Mouse (Mus musculus): ENCODE measurements around the gene Sgsh.
A peak's percentile ranks its signal among the peaks of the same experiment; 100 is the strongest.

Sgsh gene

DNA sequence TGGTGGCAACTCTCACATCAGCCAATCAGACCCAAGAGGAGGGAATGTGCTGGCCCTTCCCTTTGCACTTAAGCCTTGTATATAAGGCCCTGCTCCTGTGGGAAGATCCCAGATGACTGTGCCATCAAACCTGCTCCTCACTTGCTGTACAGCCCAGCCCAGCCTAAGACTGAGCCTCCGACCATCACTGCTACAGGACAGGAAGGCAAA is 47.8 kb downstream of the Sgsh start, which contains the start of gene Card14:
Card14 (plus strand) TSS at position 111 of the 210 bp plus-strand sequence.
- DNase-seq (ENCODE audit: low spot score in 2 of 2): no peak

DNA sequence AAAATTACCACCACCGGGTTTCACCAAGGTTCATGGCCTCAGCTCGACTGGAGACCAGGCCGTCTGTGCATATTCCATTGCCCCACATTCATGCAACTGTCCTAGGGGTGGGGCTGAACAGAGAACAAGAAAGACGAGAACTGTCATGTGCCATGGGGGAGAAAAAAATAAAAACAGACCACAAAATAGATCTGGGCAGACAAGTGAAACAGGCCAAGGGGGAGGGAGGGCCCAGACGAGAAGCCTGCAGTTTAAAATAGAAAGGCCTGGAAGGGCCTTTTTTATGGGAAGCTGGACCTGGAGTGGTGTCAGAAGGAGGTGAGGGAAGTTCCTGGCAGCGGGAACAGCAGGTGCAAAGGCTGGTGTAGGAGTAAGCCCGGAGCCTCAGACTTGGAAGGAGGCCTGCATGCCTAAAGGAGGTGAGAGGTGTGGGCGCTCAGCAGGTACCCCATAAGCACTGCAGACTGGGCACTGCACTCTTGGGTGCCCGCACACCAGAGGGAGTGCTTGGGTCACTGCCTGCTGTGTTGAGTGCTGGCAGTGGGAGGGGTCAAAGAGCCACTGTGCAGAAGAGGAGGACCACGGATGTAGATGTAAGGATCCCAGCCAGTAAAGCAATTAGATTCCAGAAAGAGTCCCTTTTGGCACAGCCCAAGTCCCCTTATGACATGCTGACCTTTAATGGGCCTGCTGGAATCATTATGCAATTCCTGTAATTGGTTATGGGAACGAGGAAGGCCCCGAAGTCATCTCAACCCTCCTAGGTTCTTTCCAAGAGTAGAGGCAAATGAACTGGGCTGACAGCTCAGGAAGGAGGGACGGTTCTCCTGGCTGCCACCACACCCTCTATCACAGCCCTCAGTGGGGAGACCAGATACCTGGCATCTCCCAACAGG is 48.3 kb downstream of the Sgsh start:
- DNase-seq (ENCODE audit: low spot score in 2 of 2): no peak

DNA sequence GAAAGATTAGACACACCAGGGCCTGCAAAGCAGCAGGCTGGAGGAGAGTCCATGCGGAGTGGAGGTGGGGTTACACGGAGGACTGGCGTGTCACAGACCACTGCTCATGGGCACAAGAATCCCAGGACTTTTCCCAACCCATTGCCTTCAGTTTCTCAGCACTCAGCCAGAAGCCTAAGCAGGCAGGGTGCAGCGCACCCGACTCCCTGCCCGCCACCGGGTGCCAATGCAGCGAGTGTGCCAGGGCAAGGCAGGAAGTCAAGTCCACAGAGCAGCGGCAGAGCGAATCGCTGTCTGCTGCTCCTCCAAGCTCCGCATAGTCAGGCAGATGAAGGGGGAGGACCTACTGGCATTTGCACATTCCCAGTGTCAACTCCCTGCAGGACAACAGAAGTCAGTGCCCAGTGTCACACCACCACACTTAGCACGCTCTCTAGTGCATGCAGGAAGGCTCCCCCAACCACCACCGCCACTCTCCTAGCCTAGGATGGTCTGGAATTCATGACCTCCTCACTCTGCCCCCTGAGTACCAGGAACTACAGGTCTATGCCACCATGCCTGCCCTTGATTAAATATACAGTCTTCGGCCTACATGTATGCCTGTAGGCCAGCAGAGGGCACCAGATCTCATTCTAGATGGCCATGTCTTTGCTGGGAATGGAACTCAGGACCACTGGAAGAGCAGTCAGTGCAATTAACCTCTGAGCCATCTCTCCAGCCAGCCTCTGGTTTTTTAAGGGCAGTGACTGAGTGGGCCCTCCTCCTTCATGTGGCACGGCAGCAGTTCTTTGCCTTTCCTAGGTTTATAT is 50.2 kb downstream of the Sgsh start:
- peak; percentile 11 to 24 for DNase-seq (ENCODE audit: low spot score in 2 of 2)

DNA sequence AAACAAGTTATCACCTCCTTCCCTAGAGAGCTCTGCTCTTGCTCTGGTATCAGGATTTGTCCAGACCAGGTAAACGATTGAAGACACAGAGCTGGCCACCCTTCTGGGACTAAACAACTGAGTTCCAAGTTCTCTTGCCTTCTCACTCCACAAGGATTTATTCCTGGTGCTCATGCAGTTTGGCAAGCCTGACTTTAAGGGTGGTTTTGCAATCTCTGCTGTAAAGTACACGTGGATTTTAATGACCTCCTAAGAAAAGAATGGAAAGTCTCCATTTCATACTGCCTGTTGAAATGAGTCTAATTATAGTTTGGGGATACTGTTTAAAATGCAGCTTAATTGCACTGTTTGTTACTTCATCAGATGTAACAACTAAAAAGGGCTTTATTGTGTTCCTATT is 54.4 kb downstream of the Sgsh start:
- DNase-seq (ENCODE audit: low spot score in 2 of 2): no peak

DNA sequence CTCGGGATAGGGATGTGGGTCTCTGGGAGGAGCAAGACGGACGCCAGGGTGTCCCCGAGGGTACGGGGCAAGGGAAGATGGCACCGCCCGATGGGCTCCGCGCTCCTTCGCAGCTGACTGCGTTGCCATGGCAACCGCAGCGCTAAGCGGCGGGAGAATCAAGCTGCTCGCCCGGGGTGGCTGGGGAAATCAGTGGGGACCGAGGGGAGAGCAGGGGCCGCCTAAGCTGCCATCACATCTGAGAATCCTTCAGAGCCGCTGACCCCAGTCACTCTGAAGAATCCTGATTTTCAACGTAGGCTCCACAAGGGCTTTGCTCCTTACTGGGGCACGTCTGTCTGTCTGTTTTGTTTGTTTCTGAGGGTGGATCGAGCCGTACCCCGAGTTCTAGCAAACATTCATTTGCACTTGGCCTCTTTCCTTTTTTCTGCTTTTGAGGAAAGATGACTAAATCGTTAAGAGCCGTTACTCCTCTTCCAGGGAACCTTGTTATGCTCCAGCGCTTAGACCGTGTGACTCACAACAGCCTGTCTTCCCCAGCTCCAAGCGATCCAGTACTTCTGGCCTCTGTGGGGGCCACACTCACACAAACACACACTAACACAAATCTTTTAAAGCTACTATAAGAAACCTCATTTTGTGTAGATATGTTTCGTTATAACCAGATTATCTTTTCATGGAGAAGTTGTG is 54.9 kb downstream of the Sgsh start:
- no peak for DNase-seq (ENCODE audit: low spot score in 2 of 2)

DNA sequence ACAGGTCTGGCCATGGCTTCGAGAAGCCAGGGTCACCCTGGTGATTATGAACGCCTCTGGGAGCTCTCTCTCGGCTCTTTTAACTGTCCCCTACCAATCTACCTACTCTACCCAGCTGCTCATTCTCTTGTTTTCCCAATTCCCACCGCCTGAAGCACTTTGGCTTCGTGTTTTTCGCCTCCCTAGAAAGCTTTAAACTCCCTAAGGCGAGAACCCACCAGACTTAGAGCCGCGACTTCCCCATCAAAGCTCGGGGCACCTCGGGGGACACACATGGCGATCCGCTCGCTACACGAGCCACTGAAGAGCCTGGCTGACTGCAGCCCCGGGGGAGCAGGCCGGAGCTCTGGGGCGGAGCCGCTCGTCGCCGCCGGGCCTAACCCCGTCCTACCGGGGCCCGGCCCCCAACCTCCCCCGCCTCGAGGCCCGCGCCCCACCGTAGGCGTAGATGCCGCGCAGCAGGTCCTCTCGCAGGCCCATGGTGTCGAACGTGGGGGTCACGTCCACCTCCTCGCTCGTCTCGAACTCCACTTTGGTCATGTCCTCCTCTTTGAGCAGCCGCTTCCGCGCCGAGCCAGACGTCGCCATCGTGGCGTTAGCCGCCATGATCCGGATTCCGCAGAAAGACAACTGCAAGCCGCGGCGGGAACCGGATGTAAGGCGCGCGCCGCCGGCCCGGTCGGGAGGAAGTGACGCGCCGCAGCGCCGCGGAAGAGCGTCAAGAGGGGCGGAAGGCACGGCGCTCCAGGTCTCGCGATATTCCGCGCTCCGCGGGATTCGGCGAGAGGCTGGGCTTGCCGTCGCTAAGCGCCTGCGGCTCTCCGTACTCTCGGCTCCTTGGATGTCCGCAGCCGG is 55.7 kb downstream of the Sgsh start, which contains the start of gene Eif4a3:
Eif4a3 (minus strand) TSS at position 699 of the 855 bp plus-strand sequence.
- DNase-seq (ENCODE audit: low spot score in 2 of 2): peak; percentile 93 to 94

DNA sequence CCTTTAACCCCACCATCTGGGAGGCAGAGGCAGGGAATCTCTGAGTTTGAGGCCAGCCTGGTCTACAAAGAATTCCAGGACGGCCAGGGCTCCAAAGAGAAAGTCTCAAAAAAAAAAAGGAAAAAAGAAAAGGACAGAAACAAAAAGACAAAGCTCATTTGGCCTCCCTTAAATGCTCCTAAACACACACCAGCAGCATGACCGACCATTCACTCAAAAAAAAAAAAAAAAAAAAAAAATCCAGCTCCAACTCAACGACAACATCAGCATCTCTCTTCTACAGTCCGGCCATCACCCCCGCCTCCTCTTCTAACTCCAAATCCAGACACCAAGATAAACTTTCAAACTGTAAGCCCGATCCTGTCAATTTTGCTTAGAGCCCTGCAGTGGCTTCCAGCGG is 56.4 kb downstream of the Sgsh start:
- no peak for DNase-seq (ENCODE audit: low spot score in 2 of 2)

DNA sequence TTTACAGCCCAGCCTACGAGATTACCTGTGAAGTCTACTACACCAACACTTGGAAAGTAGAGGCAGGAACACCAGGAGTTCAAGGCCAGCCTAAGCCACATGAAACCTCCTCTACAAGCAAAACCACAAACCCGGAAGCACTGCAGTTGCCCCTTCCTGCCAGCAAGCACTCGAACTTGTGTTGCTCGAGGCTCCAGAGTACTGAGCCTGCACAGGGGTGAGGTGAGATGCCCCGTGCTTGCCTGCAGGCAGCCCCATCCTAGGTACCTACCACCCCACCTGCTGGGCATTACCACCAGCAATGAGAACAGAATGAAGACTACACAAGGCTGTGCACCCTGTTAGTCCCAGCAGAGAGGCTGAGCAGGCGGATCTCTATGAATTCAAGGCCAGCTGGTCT is 57.3 kb downstream of the Sgsh start:
- DNase-seq (ENCODE audit: low spot score in 2 of 2): no peak
